Mouse (Mus musculus) right cerebral cortex, postnatal 25 days (tissue): Measurements from ENCODE around the gene Nfic.

Source experiments
- DNase-seq: peaks from one replicate; pipeline ENCODE4 v3.0.0; 2022

The Nfic gene

GRCm38 (mm10) chr10:81378553-81379182 is 76.8 kb downstream of the Nfic start:
- DNase-seq = peak; percentile 100

DNA sequence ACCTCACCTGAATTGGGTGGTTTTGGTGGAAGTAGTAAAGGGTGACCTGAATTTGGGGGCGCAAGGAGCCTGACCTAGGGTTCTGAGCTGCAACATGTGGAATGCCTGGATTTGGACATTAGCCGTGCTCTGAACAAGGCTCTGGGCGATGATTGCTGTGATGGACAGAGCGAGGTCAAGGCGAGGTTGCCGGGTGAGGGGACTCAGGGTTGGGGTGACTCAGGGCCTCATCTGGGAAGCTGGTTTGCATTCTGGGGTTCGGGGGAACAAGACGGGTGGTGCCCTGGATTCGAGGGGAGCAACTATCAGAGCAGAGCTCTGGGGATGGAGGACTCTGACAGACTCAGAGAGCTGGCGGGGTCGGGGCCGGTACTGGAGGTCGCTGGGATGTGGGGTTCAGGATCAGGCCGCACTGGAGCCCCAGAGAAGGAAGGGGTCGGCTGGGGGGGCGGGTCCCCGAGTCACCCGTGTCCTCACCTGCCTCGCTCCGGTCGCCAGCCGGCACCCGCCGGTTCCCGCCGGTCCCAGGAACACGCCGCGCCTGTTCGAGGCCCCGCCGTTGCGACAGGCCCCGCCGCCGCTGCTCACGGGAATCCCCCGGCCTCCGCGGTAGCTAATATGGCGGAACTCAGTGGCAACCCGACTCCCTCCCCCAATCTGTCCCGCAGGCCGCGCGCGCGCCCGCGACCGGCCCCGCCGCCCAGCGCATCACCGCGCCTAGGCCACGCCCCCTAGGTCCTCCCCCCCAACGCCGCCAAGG is 77.5 kb downstream of the Nfic start, which contains the start of gene Fzr1:
TSS of gene Fzr1 (minus strand) at position 724 of the 760 bp plus-strand sequence.
- DNase-seq = no peak

DNA sequence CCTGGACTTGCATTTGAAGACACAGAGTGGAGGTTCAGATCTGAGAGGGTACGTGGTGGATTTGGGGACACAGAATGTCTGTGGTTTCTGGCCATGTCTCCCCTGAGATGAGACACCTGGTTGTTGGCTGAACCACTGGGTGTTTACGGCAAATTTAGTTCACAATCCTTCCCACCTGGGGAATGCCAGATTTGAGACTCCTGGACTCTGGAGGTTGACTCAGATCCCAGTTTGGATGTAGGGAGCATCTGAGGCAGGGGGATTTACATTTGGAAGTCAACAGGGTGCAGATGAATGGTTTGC is 78.1 kb downstream of the Nfic start:
- DNase-seq = no peak

GRCm38 (mm10) chr10:81376561-81377361 is 78.7 kb downstream of the Nfic start:
- DNase-seq = no peak

DNA sequence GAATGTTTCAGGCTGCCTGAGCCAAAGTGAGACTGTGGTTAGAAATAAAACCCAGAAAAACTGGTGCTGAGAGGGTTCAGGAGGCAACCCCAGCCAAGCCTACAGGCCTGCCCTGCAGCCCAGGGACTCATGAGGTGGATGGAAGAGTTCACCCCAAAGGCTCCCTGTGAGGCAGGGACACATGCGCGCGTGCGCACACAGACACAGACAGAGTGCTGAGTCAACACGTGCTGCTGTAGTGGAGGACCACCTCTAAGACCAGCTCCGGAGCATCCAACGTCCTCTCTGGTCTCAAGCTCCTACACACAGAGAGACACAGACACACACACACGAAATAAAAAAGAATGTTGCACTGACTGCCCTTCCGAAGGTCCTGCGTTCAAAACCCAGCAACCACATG is 80.1 kb downstream of the Nfic start:
- DNase-seq = no peak

DNA sequence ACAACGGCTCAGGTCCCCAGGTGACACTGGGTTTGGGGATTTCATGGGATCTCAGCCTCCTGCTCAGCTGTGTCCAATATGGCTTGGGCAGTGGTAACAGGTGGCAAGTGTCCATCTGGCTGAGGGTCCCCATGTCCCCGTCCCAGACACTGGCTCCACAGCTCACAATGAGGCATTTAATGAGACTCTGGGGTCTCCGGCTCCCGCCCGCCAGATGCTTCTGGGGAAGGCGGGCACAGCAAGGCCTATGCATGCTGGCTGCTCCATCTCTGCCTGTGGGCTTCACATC is 88.3 kb downstream of the Nfic start:
- no peak for DNase-seq

GRCm38 (mm10) chr10:81366477-81367206 is 88.8 kb downstream of the Nfic start:
- no peak for DNase-seq

- no peak for DNase-seq
Measured at GRCm38 (mm10) chr10:81365672-81366476, 89.6 kb downstream of the Nfic start, which contains the start of gene 4930404N11Rik. TSS of gene 4930404N11Rik (minus strand) at chr10:81365816.

GRCm38 (mm10) chr10:81365073-81365472 is 90.4 kb downstream of the Nfic start:
- DNase-seq = peak; percentile 54

DNA sequence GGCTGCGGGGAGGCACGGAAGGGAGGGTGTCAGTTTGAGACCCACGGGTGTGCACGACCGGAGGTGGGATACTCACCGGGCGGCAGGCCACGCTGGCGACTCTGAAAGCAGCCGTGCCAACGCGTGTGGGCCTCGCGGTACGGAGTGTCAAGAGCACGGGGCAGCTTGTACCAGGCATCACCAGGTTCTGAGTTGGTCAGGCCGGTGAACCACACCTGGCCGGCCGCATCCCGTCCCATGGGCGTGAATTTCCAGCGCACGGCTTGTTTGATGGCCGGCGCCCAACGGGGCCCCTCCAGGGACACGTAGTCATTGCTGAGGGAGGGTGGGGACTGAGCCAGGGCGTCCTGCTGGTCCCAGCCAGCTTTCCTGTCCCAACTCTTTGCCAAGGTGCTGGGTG is 90.8 kb downstream of the Nfic start:
- no peak for DNase-seq

- no peak for DNase-seq
Measured at GRCm38 (mm10) chr10:81363436-81364346, 91.7 kb downstream of the Nfic start.

- DNase-seq = no peak
Measured at GRCm38 (mm10) chr10:81362336-81362949, 93.0 kb downstream of the Nfic start.

- DNase-seq = no peak
Measured at GRCm38 (mm10) chr10:81360721-81361120, 94.7 kb downstream of the Nfic start.

DNA sequence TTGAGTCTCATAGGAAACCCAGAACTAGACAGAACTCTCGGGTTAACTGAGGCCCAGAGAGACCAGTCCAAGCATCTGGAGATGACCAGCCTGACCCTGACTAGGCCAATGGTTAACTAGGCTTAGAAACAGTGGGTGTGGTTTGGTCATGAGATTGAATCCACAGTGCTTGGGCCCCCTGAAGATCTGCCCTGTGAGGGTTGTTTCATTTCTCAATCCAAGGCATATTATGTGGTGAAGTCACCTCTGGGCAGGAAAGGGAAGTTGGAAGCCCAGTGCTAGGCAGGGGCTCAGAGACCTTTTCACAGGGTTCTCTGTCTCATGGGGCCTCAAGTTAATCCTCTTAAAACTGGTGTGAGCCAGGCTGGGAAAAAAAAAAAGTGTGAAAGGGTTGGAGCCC is 96.6 kb downstream of the Nfic start:
- no peak for DNase-seq

DNA sequence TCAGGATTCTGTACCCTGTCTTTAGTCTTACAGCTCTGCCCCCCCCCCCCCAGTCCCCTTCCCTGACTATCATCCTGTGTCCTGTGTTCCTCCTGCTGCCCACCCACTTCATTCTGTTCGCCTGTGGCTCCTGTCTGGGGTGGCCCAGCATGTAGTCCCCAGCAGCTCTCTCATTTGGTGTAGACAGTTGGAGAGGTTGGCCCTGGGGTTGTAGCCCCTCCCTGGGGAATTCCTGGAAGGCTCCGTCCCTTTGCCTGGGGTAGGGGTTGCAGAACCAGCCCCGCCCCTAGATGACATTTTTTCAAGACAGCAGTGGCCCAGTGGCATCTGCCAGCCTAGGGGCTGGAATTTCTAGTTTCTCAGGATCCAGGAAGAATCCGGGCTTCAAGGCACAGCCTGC is 97.2 kb downstream of the Nfic start:
- DNase-seq = no peak

DNA sequence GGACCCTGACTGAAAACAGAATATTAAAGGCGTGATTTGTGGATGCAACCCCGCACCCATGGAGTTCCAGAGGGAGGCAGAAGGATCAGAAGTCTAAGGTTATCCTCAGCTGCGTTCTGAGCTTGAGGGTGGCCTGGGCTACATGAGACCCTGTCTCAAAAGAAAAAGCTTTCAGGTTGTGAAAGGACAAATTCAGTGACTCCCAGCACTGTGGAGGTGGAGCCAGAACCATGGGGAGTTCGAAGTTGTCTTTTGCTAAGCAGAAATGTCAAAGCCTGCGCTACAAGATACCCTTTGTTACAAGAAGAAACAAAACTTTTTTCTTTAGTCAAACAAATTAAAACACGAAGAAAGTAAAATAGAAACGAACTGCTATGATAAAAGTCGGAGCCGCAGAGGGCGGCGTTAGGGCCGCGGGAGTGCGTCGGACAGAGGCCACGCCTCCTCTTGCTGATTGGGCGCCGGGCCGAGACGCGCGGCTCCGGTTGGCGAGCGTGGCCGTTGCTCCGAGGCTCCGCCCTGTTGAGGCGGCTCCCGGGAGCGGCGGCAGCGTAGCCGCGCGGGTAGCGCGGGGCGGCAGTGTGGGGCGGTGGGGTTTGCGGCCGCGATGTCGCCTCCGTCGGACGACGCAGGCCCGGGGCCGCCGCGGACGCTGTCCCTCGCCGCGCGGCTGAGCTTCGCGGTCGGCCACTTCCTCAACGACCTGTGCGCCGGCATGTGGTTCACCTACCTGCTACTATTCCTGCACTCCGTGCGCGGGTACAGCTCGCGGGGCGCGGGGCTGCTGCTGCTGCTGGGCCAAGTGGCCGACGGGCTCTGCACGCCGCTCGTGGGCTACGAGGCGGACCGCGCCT is 98.2 kb downstream of the Nfic start, which contains the start of gene Mfsd12:
TSS of gene Mfsd12 (plus strand) at position 501 of the 854 bp plus-strand sequence.
- peak; percentile 93 for DNase-seq

- no peak for DNase-seq
Measured at GRCm38 (mm10) chr10:81356352-81356990, 99.0 kb downstream of the Nfic start.

- no peak for DNase-seq
Measured at GRCm38 (mm10) chr10:81355533-81355932, 99.9 kb downstream of the Nfic start.
